Mouse (Mus musculus): Measurements from ENCODE around the gene Plekhh2.

- TF ChIP-seq POLR2A (IDR thresholded peaks at IDR 0.05; ENCODE audit: borderline replicate concordance, low read depth, low read length) (no peak), CTCF (IDR thresholded peaks at IDR 0.05; ENCODE audit: low read depth, low read length) (no peak)
These were observed 24.3 kb upstream of the Plekhh2 start for GRCm38 (mm10) chr17:84487415-84487814.

All from bone marrow macrophage, adult 2 months (primary cell).